Mouse (Mus musculus) CH12.LX (cell line): ENCODE measurements around the gene Clba1. TPM values are rescaled to one million over a fixed set of nuclear protein-coding genes. Genes with fewer than 3 reads are reported as not detected.
A peak's percentile ranks its signal among the peaks of the same experiment; 100 is the strongest.

ENCODE experiments used
- DNase-seq: peaks from one replicate; pipeline ENCODE4 v3.0.0-alpha.2; 2013; ENCODE audit errors: extremely low read depth
- H3K27ac ChIP-seq: 2 replicates; pipeline ENCODE4 v1.5.1; 2012; ENCODE audit warnings: low read depth, mild to moderate bottlenecking, control low read depth, moderate library complexity; ENCODE audit not compliant: insufficient read depth
- H3K27me3 ChIP-seq: replicated peaks from 2 replicates; pipeline ENCODE3; 2012; ENCODE audit warnings: inconsistent platforms
- H3K36me3 ChIP-seq, 2 experiments: replicated peaks in 1 of 2; 2 replicates each; pipeline versions ENCODE3 to v1.6.1; 2012; ENCODE audit warnings: inconsistent platforms in 1 of 2, low read length in 1 of 2, mild to moderate bottlenecking in 1 of 2, mixed read lengths in 1 of 2, moderate library complexity in 1 of 2; ENCODE audit not compliant: control insufficient read depth in 1 of 2, insufficient read depth in 1 of 2
- H3K4me1 ChIP-seq, 2 experiments: 2 replicates each; pipeline ENCODE4 v1.6.1; 2012; ENCODE audit warnings: inconsistent platforms in 1 of 2, moderate library complexity in 1 of 2; ENCODE audit not compliant: insufficient read depth in 2 of 2, control insufficient read depth in 1 of 2
- H3K4me2 ChIP-seq: 2 replicates; pipeline ENCODE4 v1.6.1; 2012; ENCODE audit warnings: low read depth, mild to moderate bottlenecking, control low read depth; ENCODE audit not compliant: poor library complexity, insufficient read depth, severe bottlenecking
- H3K4me3 ChIP-seq, 3 experiments: fragments of 150-350 bp in 1 of 3; sonication (generic) in 1 of 3; replicated peaks in 1 of 3; 2 replicates each; pipeline versions ENCODE3 to v1.5.1; 2011 to 2012; ENCODE audit warnings: low read depth in 2 of 3, low read length in 2 of 3, mild to moderate bottlenecking in 2 of 3, moderate library complexity in 2 of 3, control low read depth in 1 of 3, improper control_type of control experiment in 1 of 3, inconsistent platforms in 1 of 3, mixed read lengths in 1 of 3; ENCODE audit not compliant: poor library complexity in 1 of 3
- H3K79me2 ChIP-seq: replicated peaks from 2 replicates; pipeline ENCODE4 v1.6.1; 2012; ENCODE audit warnings: mild to moderate bottlenecking, moderate library complexity; ENCODE audit not compliant: control insufficient read depth, poor library complexity, insufficient read depth, severe bottlenecking; ENCODE audit errors: extremely low read depth
- H3K9ac ChIP-seq: 2 replicates; pipeline ENCODE4 v1.6.1; 2012; ENCODE audit warnings: low read depth, mild to moderate bottlenecking, control low read depth, moderate library complexity; ENCODE audit not compliant: insufficient read depth
- H3K9me3 ChIP-seq: replicated peaks from 2 replicates; pipeline ENCODE3; 2012; ENCODE audit warnings: low read length, inconsistent platforms, mixed read lengths
- BHLHE40 ChIP-seq: IDR thresholded peaks from 2 replicates; pipeline ENCODE4 v1.6.1; 2011; ENCODE audit warnings: mild to moderate bottlenecking, low read depth, low read length, improper control_type of control experiment
- CTCF ChIP-seq, 2 experiments: IDR thresholded peaks in 1 of 2; conservative IDR thresholded peaks in 1 of 2; 2 replicates each; pipeline ENCODE4 v1.5.1; 2011 to 2012; ENCODE audit warnings: low read depth in 2 of 2, low read length in 2 of 2, improper control_type of control experiment in 1 of 2, inconsistent platforms in 1 of 2, mild to moderate bottlenecking in 1 of 2, moderate library complexity in 1 of 2
- E2F4 ChIP-seq: IDR thresholded peaks from 2 replicates; pipeline ENCODE4 v1.6.1; 2011; ENCODE audit warnings: low read depth, low read length, improper control_type of control experiment; ENCODE audit not compliant: insufficient replicate concordance
- EP300 ChIP-seq: IDR thresholded peaks from 2 replicates; pipeline ENCODE4 v1.6.1; 2011; ENCODE audit warnings: low read length, improper control_type of control experiment
- GABPA ChIP-seq: IDR thresholded peaks from 2 replicates; pipeline ENCODE4 v1.6.1; 2012; ENCODE audit warnings: low read depth, low read length, improper control_type of control experiment, inconsistent platforms; ENCODE audit not compliant: insufficient replicate concordance
- JUN ChIP-seq: IDR thresholded peaks from 2 replicates; pipeline ENCODE4 v1.6.1; 2011; ENCODE audit warnings: low read depth, mild to moderate bottlenecking, low read length, improper control_type of control experiment, moderate library complexity; ENCODE audit not compliant: insufficient read depth
- KAT2A ChIP-seq: IDR thresholded peaks from 2 replicates; pipeline ENCODE4 v1.6.1; 2012; ENCODE audit warnings: low read length, improper control_type of control experiment, inconsistent platforms; ENCODE audit not compliant: insufficient replicate concordance
- MAFK ChIP-seq: IDR thresholded peaks from 2 replicates; pipeline ENCODE4 v1.6.1; 2011; ENCODE audit warnings: low read length, improper control_type of control experiment; ENCODE audit not compliant: insufficient replicate concordance
- MAX ChIP-seq: IDR thresholded peaks from 2 replicates; pipeline ENCODE4 v1.6.1; 2011; ENCODE audit warnings: low read length, improper control_type of control experiment
- MAZ ChIP-seq: IDR thresholded peaks from 2 replicates; pipeline ENCODE4 v1.6.1; 2012; ENCODE audit warnings: low read depth, mild to moderate bottlenecking, inconsistent platforms, low read length, improper control_type of control experiment, moderate library complexity
- MXI1 ChIP-seq: IDR thresholded peaks from 2 replicates; pipeline ENCODE4 v1.6.1; 2011; ENCODE audit warnings: mild to moderate bottlenecking, low read depth, low read length, improper control_type of control experiment
- MYC ChIP-seq: IDR thresholded peaks from 2 replicates; pipeline ENCODE4 v1.6.1; 2011; ENCODE audit warnings: low read depth, mild to moderate bottlenecking, improper control_type of control experiment, low read length
- PAX5 ChIP-seq: IDR thresholded peaks from 2 replicates; pipeline ENCODE4 v1.6.1; 2012; ENCODE audit warnings: low read length, inconsistent platforms, mixed read lengths
- RAD21 ChIP-seq: IDR thresholded peaks from 2 replicates; pipeline ENCODE4 v1.6.1; 2011; ENCODE audit warnings: low read depth, mild to moderate bottlenecking, low read length, improper control_type of control experiment, moderate library complexity
- RCOR1 ChIP-seq: conservative IDR thresholded peaks from 2 replicates; pipeline ENCODE4 v1.6.1; 2012; ENCODE audit warnings: low read depth, mild to moderate bottlenecking, inconsistent platforms, low read length, improper control_type of control experiment
- SIN3A ChIP-seq: IDR thresholded peaks from 2 replicates; pipeline ENCODE4 v1.6.1; 2012; ENCODE audit warnings: low read length, improper control_type of control experiment, inconsistent platforms
- TBP ChIP-seq: conservative IDR thresholded peaks from 2 replicates; pipeline ENCODE4 v1.6.1; 2011; ENCODE audit warnings: low read depth, low read length, improper control_type of control experiment
- UBTF ChIP-seq: IDR thresholded peaks from 2 replicates; pipeline ENCODE4 v1.6.1; 2012; ENCODE audit warnings: low read depth, mild to moderate bottlenecking, inconsistent platforms, low read length, improper control_type of control experiment, moderate library complexity
- USF1 ChIP-seq: IDR thresholded peaks from 2 replicates; pipeline ENCODE4 v1.6.1; 2014; ENCODE audit warnings: low read depth, mild to moderate bottlenecking, inconsistent platforms, low read length, improper control_type of control experiment
- ZMIZ1 ChIP-seq: IDR thresholded peaks from 2 replicates; pipeline ENCODE4 v1.6.1; 2012; ENCODE audit warnings: low read depth, mild to moderate bottlenecking, inconsistent platforms, low read length, improper control_type of control experiment
- dilution Hi-C: fragments of 300-500 bp; cut with MboI; formaldehyde crosslinking; loops from 2 replicates; pipeline ENCODE4 v1.14.3; 2020; ENCODE audit warnings: low sequenced_read_pairs; ENCODE audit not compliant: extremely low pct_unique_long_range_greater_than_20kb, extremely low pct_ligation_motif_present
- in situ Hi-C: fragments of 300-500 bp; cut with MboI; formaldehyde crosslinking; loops from 3 replicates; pipeline ENCODE4 v1.14.3; 2019; ENCODE audit warnings: low sequenced_read_pairs, low pct_ligation_motif_present, low pct_unique_long_range_greater_than_20kb, mixed read lengths
- polyA plus RNA-seq: library from polyadenylated mRNA; unstranded; fragments of >175 nt; gene quantifications from 2 replicates; pipeline ENCODE4 v1.2.1, GENCODE M21; 2012; ENCODE audit warnings: low read depth; ENCODE audit not compliant: insufficient read length
- total RNA-seq, 2 experiments: library from RNA; depleted of rRNA; stranded (reverse); fragments of 300-350 nt in 1 of 2; fragments of >200 nt in 1 of 2; gene quantifications; 2 replicates each; pipeline ENCODE4 v1.2.3; 2012 to 2014

Gene Clba1
- total and polyA plus RNA-seq, 3 experiments, result 2.5 to 3.5 (median 3.5) TPM

DNA sequence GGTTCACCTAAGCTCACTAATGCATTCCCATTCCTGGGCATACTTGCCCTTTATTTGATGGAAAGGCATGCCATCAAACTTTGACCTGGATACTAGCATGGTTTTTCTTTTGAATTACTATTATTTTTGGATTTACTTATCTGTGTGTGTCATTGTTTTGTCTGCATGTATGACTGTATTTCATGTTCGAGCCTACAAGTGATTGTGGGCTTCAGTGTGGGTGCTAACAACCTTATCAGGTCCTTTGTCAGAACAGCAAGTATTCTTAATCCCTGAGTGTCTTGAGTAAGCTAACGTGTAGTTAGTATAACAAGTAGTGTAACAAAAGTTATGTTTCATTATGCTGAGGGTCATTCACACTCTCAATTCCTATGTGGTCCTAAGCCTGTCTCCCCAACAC is 21.4 kb downstream of the Clba1 start:
- Histone ChIP-seq H3K9me3 (no peaks in the 10 kb centered on the region), H3K36me3 (peaks cover 12 to 44% of the 10 kb centered on the region in 2 experiments), H3K79me2 (peaks cover 37% of the 10 kb centered on the region), H3K4me3 (peak overlapping the region; percentile 83 to 85 (median 83)), H3K4me1 (peaks cover 9 to 45% of the 10 kb centered on the region in 2 experiments), H3K27me3 (no peaks in the 10 kb centered on the region), H3K4me2 (peak overlapping the region; percentile 76), H3K9ac (peak overlapping the region; percentile 90), H3K27ac (no peak overlapping the region)
- TF ChIP-seq BHLHE40, result no peak
- TF ChIP-seq PAX5, result no peak
- no peak for TF ChIP-seq CTCF (conservative IDR thresholded peaks at IDR 0.05 in 1 of 2, IDR thresholded peaks at IDR 0.05 in 1 of 2; ENCODE audit: low read depth in 2 of 2, low read length in 2 of 2)
- no peak for TF ChIP-seq MXI1
- no peak for TF ChIP-seq ZMIZ1
- TF ChIP-seq USF1, result no peak
- TF ChIP-seq SIN3A, result no peak
- TF ChIP-seq MAX, result no peak
- no peak for TF ChIP-seq RAD21
- TF ChIP-seq GABPA, result no peak
- TF ChIP-seq RCOR1, result no peak
- no peak for TF ChIP-seq UBTF
- TF ChIP-seq MYC, result no peak
- TF ChIP-seq E2F4, result no peak
- no peak for TF ChIP-seq KAT2A
- TF ChIP-seq JUN, result no peak
- DNase-seq, result no peak
- in situ Hi-C loops (no loop called here), dilution Hi-C loops (no loop called here)

- Histone ChIP-seq H3K4me3 (peak overlapping the region; percentile 83 to 85 (median 83)), H3K27me3 (no peaks in the 10 kb centered on the region), H3K79me2 (peaks cover 33% of the 10 kb centered on the region), H3K36me3 (peaks cover 12 to 42% of the 10 kb centered on the region in 2 experiments), H3K9me3 (no peaks in the 10 kb centered on the region), H3K9ac (peak overlapping the region; percentile 90), H3K4me2 (peak overlapping the region; percentile 76), H3K27ac (no peak overlapping the region), H3K4me1 (peaks cover 9 to 42% of the 10 kb centered on the region in 2 experiments)
- dilution Hi-C loops (no loop called here), in situ Hi-C loops (no loop called here)
- TF ChIP-seq MAZ, result no peak
- TF ChIP-seq USF1, result no peak
- no peak for TF ChIP-seq EP300
- no peak for TF ChIP-seq RCOR1
- no peak for TF ChIP-seq MAFK
- no peak for TF ChIP-seq TBP
- no peak for DNase-seq
Measured at GRCm38 (mm10) chr12:112830570-112830969, 21.8 kb downstream of the Clba1 start.
